Mouse (Mus musculus): ENCODE results near the gene Fgfr2.

DNA sequence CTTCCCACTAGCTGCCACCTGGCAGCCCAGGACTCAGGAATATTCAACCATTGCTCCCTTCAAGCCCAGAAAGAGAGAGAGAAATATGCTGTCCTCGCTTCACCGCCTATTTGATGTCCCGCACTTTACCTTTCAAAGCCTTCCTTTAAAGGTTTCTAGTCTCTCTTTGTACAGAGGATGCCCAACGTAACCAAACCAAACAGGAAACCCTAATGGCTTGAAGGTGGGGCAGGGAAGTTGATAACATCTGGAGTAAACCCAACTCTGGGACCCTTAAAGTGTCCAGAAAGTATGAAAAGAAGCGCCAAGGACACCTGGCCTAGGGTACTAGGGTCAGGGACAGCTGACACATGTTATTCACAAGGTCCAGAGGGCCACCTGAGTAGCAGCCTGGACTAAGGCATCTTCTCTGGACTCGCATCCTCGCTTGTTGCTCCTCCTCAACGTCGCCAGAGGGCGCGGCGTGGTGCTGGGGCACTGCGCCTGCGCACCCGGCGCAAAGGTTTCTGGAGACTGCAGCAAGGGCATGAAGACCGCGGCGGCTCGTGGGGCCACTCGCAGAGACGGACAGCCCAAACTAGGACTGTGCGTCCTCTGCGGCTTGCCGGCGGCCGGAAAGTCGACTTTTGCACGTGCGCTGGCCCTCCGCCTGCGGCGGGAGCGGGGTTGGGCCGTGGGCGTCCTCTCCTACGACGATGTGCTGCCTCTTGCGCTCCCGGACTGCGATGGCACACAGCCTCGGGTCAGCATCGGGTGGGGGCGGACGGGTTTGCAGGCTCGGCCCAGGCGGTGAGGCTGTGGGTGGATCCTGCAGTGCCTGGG, 1752.3 kb downstream of the Fgfr2 start, which contains the start of gene Pstk:
- TF ChIP-seq CTCF (conservative IDR thresholded peaks at IDR 0.05; ENCODE audit: low read length) (peak; percentile 26; the same call in 1 of the 2 replicates), POU5F1 (IDR thresholded peaks at IDR 0.05; ENCODE audit: borderline replicate concordance, low read length) (no peak), NANOG (IDR thresholded peaks at IDR 0.05; ENCODE audit: borderline replicate concordance, low read length) (no peak)

Measured in E14TG2a.4 (cell line).